Mouse (Mus musculus) limb, embryonic 14.5 days (tissue): ENCODE measurements around the gene H2al3. TPM values are rescaled to one million over a fixed set of nuclear protein-coding genes. Genes with fewer than 3 reads are reported as not detected.

Experiments
- ATAC-seq: fragments of 200-750 bp; cut with Nextera tagmentation; 2 replicates; pipeline ENCODE4 v1.8.0; 2017; ENCODE audit warnings: low read depth, moderate number of reproducible peaks, moderate TSS enrichment; ENCODE audit not compliant: low FRiP score
- DNase-seq: peaks from one replicate; pipeline ENCODE4 v3.0.0-alpha.2; 2015; ENCODE audit warnings: low spot score
- H3K27ac ChIP-seq: fragments of 300-500 bp; sonication (generic); replicated peaks from 2 replicates; pipeline ENCODE4 v1.5.1; 2014; ENCODE audit warnings: low read depth, mild to moderate bottlenecking, low read length, moderate library complexity, mixed read lengths
- H3K27me3 ChIP-seq: fragments of 300-500 bp; sonication (generic); 2 replicates; pipeline ENCODE4 v1.6.1; 2014; ENCODE audit warnings: low read length, mixed read lengths; ENCODE audit not compliant: control insufficient read depth, insufficient read depth
- H3K36me3 ChIP-seq: fragments of 300-500 bp; sonication (generic); 2 replicates; pipeline ENCODE4 v1.6.1; 2014; ENCODE audit warnings: mild to moderate bottlenecking, low read length, moderate library complexity, mixed read lengths; ENCODE audit not compliant: control insufficient read depth, insufficient read depth
- H3K4me1 ChIP-seq: fragments of 300-500 bp; sonication (generic); 2 replicates; pipeline ENCODE4 v1.6.1; 2014; ENCODE audit warnings: antibody characterized with exemption, low read length, mixed read lengths; ENCODE audit not compliant: control insufficient read depth, insufficient read depth
- H3K4me2 ChIP-seq: fragments of 300-500 bp; sonication (generic); replicated peaks from 2 replicates; pipeline ENCODE4 v1.6.1; 2014; ENCODE audit warnings: low read depth, mild to moderate bottlenecking, low read length, moderate library complexity; ENCODE audit not compliant: severe bottlenecking
- H3K4me3 ChIP-seq: fragments of 300-500 bp; sonication (generic); replicated peaks from 2 replicates; pipeline ENCODE4 v1.5.1; 2014; ENCODE audit warnings: low read length
- H3K9ac ChIP-seq: fragments of 300-500 bp; sonication (generic); 2 replicates; pipeline ENCODE4 v1.6.1; 2014; ENCODE audit warnings: mild to moderate bottlenecking, low read depth, low read length, moderate library complexity; ENCODE audit not compliant: severe bottlenecking
- H3K9me3 ChIP-seq: fragments of 300-500 bp; sonication (generic); 2 replicates; pipeline ENCODE4 v1.6.1; 2016; ENCODE audit warnings: low read length; ENCODE audit not compliant: control insufficient read depth
- POLR2A ChIP-seq: fragments of 200-500 bp; IDR thresholded peaks from 2 replicates; pipeline ENCODE4 v1.8.0; 2012; ENCODE audit warnings: inconsistent platforms, mild to moderate bottlenecking, moderate library complexity, borderline replicate concordance; ENCODE audit not compliant: insufficient read depth, insufficient read length; ENCODE audit errors: extremely low read depth
- WGBS: fragments of 180-500 bp; shearing (Covaris S2); extraction: QIAGEN DNeasy Blood & Tissue Kit; methylation state at CpG from one replicate; pipeline ENCODE4 v1.1.7; 2014; 5-methylcytosine and 5-hydroxymethylcytosine counted together
- polyA plus RNA-seq, 2 experiments: library from polyadenylated mRNA; depleted of rRNA in 1 of 2; stranded (reverse) in 1 of 2; unstranded in 1 of 2; fragments of >200 nt; fragmentation: Nextera tagmentation in 1 of 2; extraction: Ambion mirVana in 1 of 2; gene quantifications; 2 replicates each; pipeline versions ENCODE4 v1.2.1 to v1.2.3; 2012 to 2014

The H2al3 gene
- polyA plus RNA-seq (2012; rRNA removed): not detected in 2 replicates
- not detected in 2 replicates for polyA plus RNA-seq (2014; fragmentation: Nextera tagmentation; extraction: Ambion mirVana)

- no peak within 1 kb of the TSS for H3K27ac ChIP-seq
- DNase-seq (no peak), ATAC-seq (no peak)
- TF ChIP-seq POLR2A: no peak
- no peaks in the 10 kb centered on the region for H3K4me1 ChIP-seq
- 38% methylated on average over 1 of the region's 1 CpGs for WGBS
- H3K27me3 ChIP-seq: no peaks in the 10 kb centered on the region
- H3K36me3 ChIP-seq: no peaks in the 10 kb centered on the region
- no peak within 1 kb of the TSS for H3K4me2 ChIP-seq
- no peak within 1 kb of the TSS for H3K4me3 ChIP-seq
- no peaks in the 10 kb centered on the region for H3K9me3 ChIP-seq
- H3K9ac ChIP-seq: no peak within 1 kb of the TSS
Observed at GRCm38 (mm10) chrX:9849403-9849802, at the start of gene H2al3. Gene H2al3 (plus strand): TSS chrX:9849703.

GRCm38 (mm10) chrX:9810101-9810500 lies 39.4 kb upstream of the H2al3 start:
- H3K9ac ChIP-seq: no peak overlapping the region
- no peaks in the 10 kb centered on the region for H3K4me1 ChIP-seq
- H3K4me2 ChIP-seq: no peak overlapping the region
- DNase-seq (no peak), ATAC-seq (no peak)
- no peak for TF ChIP-seq POLR2A
- no peaks in the 10 kb centered on the region for H3K36me3 ChIP-seq
- H3K27me3 ChIP-seq: no peaks in the 10 kb centered on the region
- no peak overlapping the region for H3K4me3 ChIP-seq
- WGBS: 68% methylated on average over 1 of the region's 1 CpGs
- H3K27ac ChIP-seq: no peak overlapping the region
- H3K9me3 ChIP-seq: no peaks in the 10 kb centered on the region

- Histone ChIP-seq H3K9me3 (no peaks in the 10 kb centered on the region), H3K27ac (no peak overlapping the region), H3K36me3 (no peaks in the 10 kb centered on the region), H3K4me1 (no peaks in the 10 kb centered on the region), H3K27me3 (no peaks in the 10 kb centered on the region), H3K9ac (no peak overlapping the region), H3K4me3 (no peak overlapping the region), H3K4me2 (no peak overlapping the region)
- no peak for TF ChIP-seq POLR2A
- DNase-seq: no peak
- no peak for ATAC-seq
Observed at GRCm38 (mm10) chrX:9812469-9812868, 37.0 kb upstream of the H2al3 start.

- Histone ChIP-seq H3K4me3 (no peak overlapping the region), H3K36me3 (no peaks in the 10 kb centered on the region), H3K27me3 (no peaks in the 10 kb centered on the region), H3K27ac (no peak overlapping the region), H3K4me2 (no peak overlapping the region), H3K9me3 (no peaks in the 10 kb centered on the region), H3K9ac (no peak overlapping the region), H3K4me1 (no peaks in the 10 kb centered on the region)
- DNase-seq: no peak
- TF ChIP-seq POLR2A: no peak
- ATAC-seq: no peak
- WGBS: 80% methylated on average over 2 of the region's 2 CpGs
Observed at GRCm38 (mm10) chrX:9834779-9835178, 14.7 kb upstream of the H2al3 start.

- Histone ChIP-seq H3K4me1 (no peaks in the 10 kb centered on the region), H3K36me3 (no peaks in the 10 kb centered on the region), H3K9ac (no peak within 1 kb of the TSS), H3K27ac (no peak within 1 kb of the TSS), H3K4me3 (no peak within 1 kb of the TSS), H3K4me2 (no peak within 1 kb of the TSS), H3K27me3 (no peaks in the 10 kb centered on the region), H3K9me3 (no peaks in the 10 kb centered on the region)
- ATAC-seq (no peak), DNase-seq (no peak)
- no peak for TF ChIP-seq POLR2A
- 85% methylated on average over 3 of the region's 3 CpGs for WGBS
Observed at GRCm38 (mm10) chrX:9846628-9847027, 2.9 kb upstream of the H2al3 start, which contains the start of gene Hypm. Gene Hypm (plus strand): TSS chrX:9846928.

- ATAC-seq: no peak
- WGBS: 80% methylated on average over 2 of the region's 2 CpGs
- no peak for TF ChIP-seq POLR2A
Observed at GRCm38 (mm10) chrX:9861859-9862258, 12.4 kb downstream of the H2al3 start.

More at GRCm38 (mm10) chrX:9861859-9862258, 12.4 kb downstream of the H2al3 start:
- no peak overlapping the region for H3K9ac ChIP-seq
- H3K4me2 ChIP-seq: no peak overlapping the region
- H3K36me3 ChIP-seq: no peaks in the 10 kb centered on the region
- no peak overlapping the region for H3K27ac ChIP-seq
- H3K4me1 ChIP-seq: no peaks in the 10 kb centered on the region
- no peaks in the 10 kb centered on the region for H3K9me3 ChIP-seq
- no peak for DNase-seq
- H3K4me3 ChIP-seq: no peak overlapping the region
- no peaks in the 10 kb centered on the region for H3K27me3 ChIP-seq
